Mouse (Mus musculus) hindbrain, embryonic 14.5 days (tissue): ENCODE measurements around the gene Trim8. TPM values are rescaled to one million over a fixed set of nuclear protein-coding genes. Genes with fewer than 3 reads are reported as not detected.
A peak's percentile ranks its signal among the peaks of the same experiment; 100 is the strongest.

Experiments used
- ATAC-seq: fragments of 200-750 bp; cut with Nextera tagmentation; 2 replicates; pipeline ENCODE4 v1.8.0; 2017; ENCODE audit warnings: moderate number of reproducible peaks, mild to moderate bottlenecking, moderate TSS enrichment, moderate library complexity; ENCODE audit not compliant: low FRiP score
- DNase-seq: peaks from one replicate; pipeline ENCODE4 v3.0.0-alpha.2; 2015; ENCODE audit warnings: low spot score
- H3K27ac ChIP-seq: fragments of 300-500 bp; sonication (generic); 2 replicates; pipeline ENCODE4 v1.5.1; 2014; ENCODE audit warnings: mild to moderate bottlenecking, moderate library complexity
- H3K27me3 ChIP-seq: fragments of 300-500 bp; sonication (generic); 2 replicates; pipeline ENCODE4 v1.6.1; 2014; ENCODE audit warnings: mild to moderate bottlenecking, low read length, mixed read lengths; ENCODE audit not compliant: control insufficient read depth, insufficient read depth
- H3K36me3 ChIP-seq: fragments of 300-500 bp; sonication (generic); replicated peaks from 2 replicates; pipeline ENCODE4 v1.6.1; 2014; ENCODE audit not compliant: control insufficient read depth, insufficient read depth
- H3K4me1 ChIP-seq: fragments of 300-500 bp; sonication (generic); replicated peaks from 2 replicates; pipeline ENCODE4 v1.6.1; 2014; ENCODE audit warnings: antibody characterized with exemption, low read length, mixed read lengths; ENCODE audit not compliant: control insufficient read depth, insufficient read depth
- H3K4me2 ChIP-seq: fragments of 300-500 bp; sonication (generic); replicated peaks from 2 replicates; pipeline ENCODE4 v1.6.1; 2014; ENCODE audit warnings: mild to moderate bottlenecking, moderate library complexity
- H3K4me3 ChIP-seq: fragments of 300-500 bp; sonication (generic); replicated peaks from 2 replicates; pipeline ENCODE4 v1.5.1; 2014; ENCODE audit warnings: mild to moderate bottlenecking, low read length
- H3K9ac ChIP-seq: fragments of 300-500 bp; sonication (generic); 2 replicates; pipeline ENCODE4 v1.6.1; 2014
- H3K9me3 ChIP-seq: fragments of 300-500 bp; sonication (generic); 2 replicates; pipeline ENCODE4 v1.6.1; 2016; ENCODE audit warnings: low read length; ENCODE audit not compliant: control insufficient read depth
- WGBS: fragments of 180-500 bp; shearing (Covaris S2); extraction: QIAGEN DNeasy Blood & Tissue Kit; methylation state at CpG from one replicate; pipeline ENCODE4 v1.1.7; 2014; 5-methylcytosine and 5-hydroxymethylcytosine counted together
- polyA plus RNA-seq: library from polyadenylated mRNA; unstranded; fragments of >200 nt; fragmentation: Nextera tagmentation; extraction: Ambion mirVana; gene quantifications from 2 replicates; pipeline ENCODE4 v1.2.1, GENCODE M21; 2014

The Trim8 gene
- polyA plus RNA-seq, 1 experiment from 2014 or later = 37.5 TPM

GRCm38 (mm10) chr19:46500581-46501341 lies 741 bp upstream of the Trim8 start:
- ATAC-seq (peak; percentile 28), DNase-seq (peak; percentile 75)
- H3K9me3 ChIP-seq = no peaks in the 10 kb centered on the region
- peak overlapping the region; percentile 96 for H3K4me2 ChIP-seq
- H3K36me3 ChIP-seq = 0 out of 2 replicates have a peak, but pooled peaks cover 6% of the 10 kb centered on the region
- H3K27me3 ChIP-seq = no peaks in the 10 kb centered on the region
- peaks cover 23% of the 10 kb centered on the region for H3K4me1 ChIP-seq
- H3K4me3 ChIP-seq = peak overlapping the region; percentile 97
- peak overlapping the region; percentile 99 for H3K9ac ChIP-seq
- WGBS = under 1% methylated on average over 46 of the region's 50 CpGs
- H3K27ac ChIP-seq = peak overlapping the region; percentile 100

DNA sequence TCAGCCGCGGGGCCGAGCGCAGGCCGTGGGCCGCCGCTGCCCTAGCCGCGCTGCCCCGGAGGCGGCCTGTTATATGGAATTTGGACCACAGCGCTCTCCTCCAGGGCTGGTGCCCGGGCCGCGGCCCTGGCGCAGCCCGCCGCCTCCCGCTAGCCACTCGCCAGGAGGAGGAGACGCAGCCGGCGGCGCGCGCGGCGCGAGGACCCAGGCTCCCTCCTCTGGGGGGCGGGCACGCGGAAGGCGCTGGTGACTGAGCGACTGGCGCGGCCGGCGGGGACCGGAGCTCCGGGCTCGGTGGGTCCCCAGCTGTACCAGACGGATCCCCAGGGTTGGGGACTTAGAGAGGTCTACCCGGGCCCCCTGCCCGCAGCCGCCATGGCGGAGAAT lies 560 bp downstream of the Trim8 start:
- Histone ChIP-seq H3K4me2 (peak overlapping the region; percentile 96), H3K4me1 (peaks cover 36% of the 10 kb centered on the region), H3K36me3 (peaks cover 17% of the 10 kb centered on the region), H3K27me3 (no peaks in the 10 kb centered on the region), H3K27ac (peak overlapping the region; percentile 100), H3K9ac (peak overlapping the region; percentile 99), H3K4me3 (peak overlapping the region; percentile 97), H3K9me3 (no peaks in the 10 kb centered on the region)
- peak; percentile 60 for DNase-seq
- 1% methylated on average over 43 of the region's 46 CpGs for WGBS
- no peak for ATAC-seq

DNA sequence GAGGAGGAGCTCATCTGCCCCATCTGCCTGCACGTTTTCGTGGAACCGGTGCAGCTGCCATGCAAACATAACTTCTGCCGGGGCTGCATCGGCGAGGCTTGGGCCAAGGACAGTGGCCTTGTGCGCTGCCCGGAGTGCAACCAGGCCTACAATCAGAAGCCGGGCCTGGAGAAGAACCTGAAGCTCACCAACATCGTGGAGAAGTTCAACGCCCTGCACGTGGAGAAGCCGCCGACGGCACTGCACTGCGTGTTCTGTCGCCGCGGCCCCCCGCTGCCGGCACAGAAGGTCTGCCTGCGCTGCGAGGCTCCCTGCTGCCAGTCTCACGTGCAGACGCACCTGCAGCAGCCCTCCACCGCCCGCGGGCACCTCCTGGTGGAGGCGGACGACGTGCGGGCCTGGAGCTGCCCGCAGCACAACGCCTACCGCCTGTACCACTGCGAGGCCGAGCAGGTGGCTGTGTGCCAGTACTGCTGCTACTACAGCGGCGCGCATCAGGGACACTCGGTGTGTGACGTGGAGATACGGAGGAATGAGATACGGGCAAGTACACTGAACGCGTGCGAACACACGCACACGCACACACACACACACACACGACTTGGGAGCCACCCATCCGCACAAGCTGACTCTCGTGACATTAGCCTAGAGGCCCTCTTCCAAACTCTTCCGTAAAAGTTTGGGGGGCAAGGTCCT lies 1.1 kb downstream of the Trim8 start:
- H3K9me3 ChIP-seq = no peaks in the 10 kb centered on the region
- H3K4me3 ChIP-seq = peak overlapping the region; percentile 97
- DNase-seq = peak; percentile 75
- no peaks in the 10 kb centered on the region for H3K27me3 ChIP-seq
- H3K9ac ChIP-seq = peak overlapping the region; percentile 99
- H3K36me3 ChIP-seq = peaks cover 17% of the 10 kb centered on the region
- ATAC-seq = no peak
- H3K27ac ChIP-seq = peak overlapping the region; percentile 100
- H3K4me2 ChIP-seq = peak overlapping the region; percentile 96
- under 1% methylated on average over 53 of the region's 53 CpGs for WGBS
- peaks cover 42% of the 10 kb centered on the region for H3K4me1 ChIP-seq

DNA sequence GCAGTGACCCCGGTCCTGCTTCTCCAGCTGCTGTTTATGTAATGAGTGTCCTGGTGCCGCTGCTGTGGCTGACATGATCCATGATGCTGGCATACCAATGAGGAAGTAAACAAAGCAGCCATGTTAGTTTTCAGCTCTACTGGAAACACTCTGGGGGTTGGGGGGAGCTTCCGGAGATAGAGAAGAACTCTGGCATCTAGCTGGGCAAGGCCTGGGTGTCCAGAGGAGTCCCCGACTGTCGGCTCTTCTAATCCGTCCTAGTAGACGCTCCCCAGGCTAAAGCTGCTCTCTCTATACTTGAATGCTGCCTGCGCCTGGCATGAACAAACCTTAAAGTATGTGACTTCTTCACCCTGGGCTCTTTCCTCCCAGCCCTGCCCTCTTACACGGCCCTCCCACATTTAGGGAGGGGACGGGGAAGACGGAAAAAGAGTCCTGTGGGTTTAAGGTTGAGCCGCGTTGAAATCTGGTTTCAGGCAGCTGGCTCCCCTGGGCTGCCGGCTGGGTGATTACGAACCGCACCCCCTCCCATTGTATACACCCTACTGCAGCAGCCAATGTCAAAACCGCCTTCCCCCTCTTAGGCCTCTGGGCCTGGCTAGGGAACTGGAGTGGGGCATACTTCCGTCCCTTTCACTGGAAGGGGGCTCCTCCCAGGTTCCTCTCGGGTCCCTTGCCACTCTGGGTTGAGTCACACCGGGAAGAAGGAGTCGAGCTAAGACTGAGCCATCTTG lies 2.0 kb downstream of the Trim8 start:
- DNase-seq (peak; percentile 50), ATAC-seq (no peak)
- H3K4me1 ChIP-seq = peaks cover 50% of the 10 kb centered on the region
- no peaks in the 10 kb centered on the region for H3K27me3 ChIP-seq
- H3K36me3 ChIP-seq = peaks cover 26% of the 10 kb centered on the region
- H3K27ac ChIP-seq = peak overlapping the region; percentile 100
- H3K4me2 ChIP-seq = peak overlapping the region; percentile 96
- H3K9me3 ChIP-seq = no peaks in the 10 kb centered on the region
- H3K9ac ChIP-seq = peak overlapping the region; percentile 99
- H3K4me3 ChIP-seq = peak overlapping the region; percentile 97
- 0% methylated on average over 21 of the region's 21 CpGs for WGBS

- peaks cover 51% of the 10 kb centered on the region for H3K4me1 ChIP-seq
- no peak for DNase-seq
Measured at GRCm38 (mm10) chr19:46504085-46504552, 2.6 kb downstream of the Trim8 start.

DNA sequence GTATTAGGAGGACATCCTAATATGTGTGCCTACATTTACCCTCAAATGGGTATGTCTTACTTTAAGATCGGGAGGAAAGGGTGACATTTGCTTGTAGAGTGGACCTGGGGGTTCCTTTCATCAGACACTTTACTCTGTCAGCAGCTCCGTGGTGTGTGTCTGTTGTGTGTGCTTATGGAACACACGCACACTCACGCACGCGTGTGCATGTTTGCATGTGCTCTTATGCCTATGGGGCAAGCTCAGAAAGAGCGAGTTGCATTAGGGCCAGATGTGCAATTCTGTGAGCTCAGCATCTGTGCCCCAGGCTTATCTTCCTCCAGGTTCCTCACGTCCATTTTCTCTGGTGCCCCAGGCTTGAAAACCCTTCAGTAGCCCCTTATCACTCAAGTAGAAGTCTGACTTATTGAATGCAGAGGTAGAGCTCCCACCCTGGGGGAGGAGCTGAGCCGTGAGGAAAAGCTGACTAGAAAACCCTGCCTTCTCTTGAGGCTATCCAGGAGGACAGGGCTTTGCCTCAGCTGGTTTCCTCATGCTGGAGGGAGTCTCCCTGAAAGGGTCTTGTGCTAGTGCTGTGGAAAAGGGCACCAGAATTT lies 3.4 kb downstream of the Trim8 start:
- 40% methylated on average over 9 of the region's 9 CpGs for WGBS
- Histone ChIP-seq H3K27me3 (no peaks in the 10 kb centered on the region), H3K4me2 (peak overlapping the region; percentile 96), H3K27ac (peak overlapping the region; percentile 100), H3K4me1 (peaks cover 52% of the 10 kb centered on the region), H3K9me3 (no peaks in the 10 kb centered on the region), H3K36me3 (peaks cover 30% of the 10 kb centered on the region), H3K4me3 (peak overlapping the region; percentile 97), H3K9ac (peak overlapping the region; percentile 99)
- no peak for DNase-seq
- ATAC-seq = no peak

More at GRCm38 (mm10) chr19:46504085-46504552, 2.6 kb downstream of the Trim8 start:
- no peaks in the 10 kb centered on the region for H3K9me3 ChIP-seq
- peak overlapping the region; percentile 97 for H3K4me3 ChIP-seq
- peaks cover 28% of the 10 kb centered on the region for H3K36me3 ChIP-seq
- H3K9ac ChIP-seq = peak overlapping the region; percentile 99
- H3K4me2 ChIP-seq = peak overlapping the region; percentile 96
- 2% methylated on average over 4 of the region's 4 CpGs for WGBS
- ATAC-seq = no peak
- no peaks in the 10 kb centered on the region for H3K27me3 ChIP-seq
- peak overlapping the region; percentile 100 for H3K27ac ChIP-seq

DNA sequence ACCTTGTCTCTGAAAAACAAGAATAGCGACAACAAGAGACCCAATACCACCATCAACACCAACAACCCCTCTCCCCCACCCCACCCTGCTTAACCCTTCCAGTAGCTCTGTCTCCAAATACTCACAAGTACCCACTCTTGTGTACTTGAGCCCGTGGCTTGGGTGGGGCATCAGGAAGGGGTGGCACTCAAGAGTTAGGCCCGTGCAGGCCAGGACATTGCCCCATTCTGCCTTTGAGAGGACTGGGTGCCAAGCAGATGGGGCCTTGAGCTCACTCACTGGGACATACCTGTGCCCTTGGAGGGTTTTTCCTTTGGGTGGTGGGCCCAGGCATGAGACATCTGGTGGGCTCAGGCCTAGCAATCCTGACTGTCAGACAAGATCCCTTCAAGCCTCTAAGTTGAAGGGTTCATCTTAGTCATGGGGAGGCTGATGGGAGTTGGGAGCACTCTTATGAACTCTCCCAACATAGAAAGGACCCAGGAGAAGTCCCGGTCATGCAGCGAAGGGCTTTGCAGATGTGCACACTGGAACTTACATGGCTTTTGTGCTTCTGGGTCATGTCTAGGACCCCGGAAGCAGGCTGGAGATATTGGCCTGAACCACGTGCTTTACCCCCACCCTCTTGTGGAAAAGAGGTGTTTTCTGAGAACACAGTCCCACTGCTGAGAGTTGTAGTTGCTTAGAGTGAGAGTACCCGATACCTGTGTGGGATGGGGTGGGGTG lies 4.3 kb downstream of the Trim8 start:
- no peak for ATAC-seq

GRCm38 (mm10) chr19:46506372-46506717 lies 4.8 kb downstream of the Trim8 start:
- Histone ChIP-seq H3K27ac (peak overlapping the region; percentile 83), H3K9me3 (no peaks in the 10 kb centered on the region), H3K9ac (peak overlapping the region; percentile 59), H3K4me3 (peak overlapping the region; percentile 97), H3K27me3 (no peaks in the 10 kb centered on the region), H3K4me2 (peak overlapping the region; percentile 96), H3K36me3 (peaks cover 44% of the 10 kb centered on the region), H3K4me1 (peaks cover 58% of the 10 kb centered on the region)
- WGBS = 19% methylated on average over 3 of the region's 3 CpGs
- DNase-seq (no peak), ATAC-seq (no peak)

More for the DNA sequence above, 4.3 kb downstream of the Trim8 start:
- DNase-seq = no peak
- Histone ChIP-seq H3K9ac (peak overlapping the region; percentile 59), H3K27me3 (no peaks in the 10 kb centered on the region), H3K9me3 (no peaks in the 10 kb centered on the region), H3K4me1 (peaks cover 58% of the 10 kb centered on the region), H3K4me3 (peak overlapping the region; percentile 97), H3K27ac (0 out of 2 replicates have a peak overlapping the region, but pooled peaks have one; percentile 83), H3K36me3 (peaks cover 39% of the 10 kb centered on the region), H3K4me2 (peak overlapping the region; percentile 96)
- 58% methylated on average over 8 of the region's 8 CpGs for WGBS
